10 mouse cellular contexts compared by ENCODE assay signal in the genomic region with DNA sequence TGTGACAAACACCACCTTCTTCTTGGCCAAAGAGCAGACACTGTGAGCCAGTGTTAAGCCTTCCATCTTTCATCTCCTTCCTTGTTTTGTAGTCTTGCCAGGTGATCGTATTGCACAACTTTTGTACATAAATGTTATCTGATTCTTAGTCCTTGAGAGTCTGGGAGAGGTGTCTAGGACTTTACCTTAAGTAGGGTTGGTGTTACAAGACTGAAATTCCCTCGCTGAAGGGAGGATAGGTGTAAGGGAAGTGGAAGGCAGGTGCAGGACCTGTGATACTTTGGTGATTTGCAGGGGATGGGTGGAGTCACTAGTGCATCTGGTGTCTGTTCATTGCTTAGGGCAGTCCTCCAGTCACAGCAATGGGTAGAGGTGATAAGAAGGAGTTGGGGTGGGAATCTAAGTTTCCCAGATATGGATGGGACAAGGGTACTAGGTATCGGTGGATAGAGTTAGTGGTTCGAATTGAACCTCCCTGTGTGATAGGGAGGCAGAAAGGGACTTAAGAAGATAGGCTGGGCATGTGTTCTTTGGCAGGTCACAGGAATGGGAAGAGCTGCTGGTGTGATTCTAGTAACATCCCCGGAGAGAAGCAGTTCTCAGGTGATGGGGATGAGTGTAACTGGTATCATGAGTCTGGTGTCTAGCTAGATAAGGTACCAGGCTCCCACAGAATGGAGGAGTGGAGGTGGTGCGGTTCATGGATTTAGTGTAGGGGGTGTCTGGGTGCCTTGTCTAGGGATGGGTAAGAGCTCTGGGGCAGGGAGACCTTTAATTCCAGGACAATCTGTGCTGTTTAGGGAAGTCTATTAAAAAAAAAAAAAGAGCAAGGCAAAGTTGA. TPM values are rescaled to one million over a fixed set of nuclear protein-coding genes. Genes with fewer than 3 reads are reported as not detected.
DNase-seq lines count a peak whose midpoint lies in the region; ATAC-seq and TF ChIP-seq lines count a peak whose summit lies in the region.
"Had no signal": no experiment of that assay in that cellular context is flagged by ENCODE, and none has a peak within 500 bp of the region (broad histone marks: within the 10 kb centered on the region; RNA-seq: fewer than 3 reads in every experiment).

No protein-coding gene starts in this region.

- H3K36me3 ChIP-seq in forebrain, embryonic 15.5 days = no peaks in the 10 kb centered on the region
- no peaks in the 10 kb centered on the region for H3K36me3 ChIP-seq in forebrain, embryonic 11.5 days (ENCODE audit: control insufficient read depth, insufficient read depth, low read length)
- no peaks in the 10 kb centered on the region for H3K36me3 ChIP-seq in midbrain, embryonic 11.5 days (ENCODE audit: control insufficient read depth, insufficient read depth, low read length)
- H3K36me3 ChIP-seq in midbrain, embryonic 10.5 days = no peaks in the 10 kb centered on the region
- H3K36me3 ChIP-seq in liver, adult 2 months (ENCODE audit: control insufficient read depth, insufficient read depth, low read length) = no peaks in the 10 kb centered on the region
- H3K36me3 ChIP-seq in stomach, embryonic 14.5 days (ENCODE audit: control insufficient read depth, insufficient read depth, low read length) = no peaks in the 10 kb centered on the region
- H3K36me3 ChIP-seq in heart, embryonic 10.5 days = no peaks in the 10 kb centered on the region

- H3K27ac ChIP-seq in forebrain, embryonic 15.5 days (replicated peaks) = no peak overlapping the region
- H3K27ac ChIP-seq in forebrain, embryonic 11.5 days (ENCODE audit: low read depth, low read length) = no peak overlapping the region
- no peak overlapping the region for H3K27ac ChIP-seq in midbrain, embryonic 11.5 days (ENCODE audit: low read depth, low read length)
- no peak overlapping the region for H3K27ac ChIP-seq in midbrain, embryonic 10.5 days (replicated peaks)
- H3K27ac ChIP-seq in liver, adult 2 months (replicated peaks; ENCODE audit: insufficient read depth, low read depth, low read length) = no peak overlapping the region
- no peak overlapping the region for H3K27ac ChIP-seq in stomach, embryonic 14.5 days (ENCODE audit: low read length)
- H3K27ac ChIP-seq in heart, embryonic 10.5 days = no peak overlapping the region

- 81% methylated on average over 6 of the region's 6 CpGs for WGBS in forebrain, embryonic 15.5 days
- WGBS in forebrain, embryonic 11.5 days = 79% methylated on average over 6 of the region's 6 CpGs
- WGBS in midbrain, embryonic 11.5 days = 82% methylated on average over 6 of the region's 6 CpGs
- 87% methylated on average over 6 of the region's 6 CpGs for WGBS in midbrain, embryonic 10.5 days
- 78% methylated on average over 6 of the region's 6 CpGs for WGBS in liver, adult 2 months
- WGBS in stomach, embryonic 14.5 days = 78% methylated on average over 6 of the region's 6 CpGs
- WGBS in heart, embryonic 10.5 days = 73% methylated on average over 6 of the region's 6 CpGs

- no peak overlapping the region for H3K4me3 ChIP-seq in forebrain, embryonic 15.5 days
- H3K4me3 ChIP-seq in forebrain, embryonic 11.5 days (ENCODE audit: low read depth, low read length) = no peak overlapping the region
- no peak overlapping the region for H3K4me3 ChIP-seq in midbrain, embryonic 11.5 days (ENCODE audit: low read depth, low read length)
- H3K4me3 ChIP-seq in midbrain, embryonic 10.5 days = no peak overlapping the region
- no peak overlapping the region for H3K4me3 ChIP-seq in liver, adult 2 months (ENCODE audit: insufficient read depth, low read depth, low read length)
- no peak overlapping the region for H3K4me3 ChIP-seq in stomach, embryonic 14.5 days (ENCODE audit: low read depth, low read length)
- no peak overlapping the region for H3K4me3 ChIP-seq in heart, embryonic 10.5 days

- no peak for DNase-seq in forebrain, embryonic 11.5 days (ENCODE audit: low spot score)
- DNase-seq in midbrain, embryonic 11.5 days (ENCODE audit: low spot score, missing footprints) = no peak
- no peak for DNase-seq in midbrain, embryonic 10.5 days (ENCODE audit: low spot score)
- peak; percentile 44 for DNase-seq in liver, adult 2 months (ENCODE audit: extremely low read depth, low read depth, low spot score)
- no peak for DNase-seq in right cerebral cortex, postnatal 36 days (ENCODE audit: low spot score in 2 of 2)
- no peak for DNase-seq in heart, embryonic 10.5 days (ENCODE audit: low spot score)
- DNase-seq: heart, postnatal 36 days; thymus, postnatal 4 days had no signal

- no peaks in the 10 kb centered on the region for H3K27me3 ChIP-seq in forebrain, embryonic 15.5 days
- no peaks in the 10 kb centered on the region for H3K27me3 ChIP-seq in forebrain, embryonic 11.5 days (ENCODE audit: control insufficient read depth, insufficient read depth, low read length)
- no peaks in the 10 kb centered on the region for H3K27me3 ChIP-seq in midbrain, embryonic 11.5 days (ENCODE audit: control insufficient read depth, insufficient read depth, low read length)
- H3K27me3 ChIP-seq in midbrain, embryonic 10.5 days (ENCODE audit: low read depth, poor library complexity, severe bottlenecking) = no peaks in the 10 kb centered on the region
- no peaks in the 10 kb centered on the region for H3K27me3 ChIP-seq in liver, adult 2 months (ENCODE audit: control insufficient read depth, insufficient read depth, low read length)
- H3K27me3 ChIP-seq in stomach, embryonic 14.5 days (ENCODE audit: control insufficient read depth, insufficient read depth, low read length) = no peaks in the 10 kb centered on the region
- H3K27me3 ChIP-seq in heart, embryonic 10.5 days (ENCODE audit: insufficient read depth, poor library complexity, severe bottlenecking) = no peaks in the 10 kb centered on the region

- H3K79me2 ChIP-seq in liver, adult 2 months (ENCODE audit: control insufficient read depth, insufficient read depth, low read length) = no peaks in the 10 kb centered on the region

- ATAC-seq in forebrain, embryonic 15.5 days (replicated peaks) = peak; percentile 32; the same call in 1 of the 2 replicates
- ATAC-seq in forebrain, embryonic 11.5 days (replicated peaks; ENCODE audit: low FRiP score) = no peak
- ATAC-seq in midbrain, embryonic 11.5 days (ENCODE audit: low FRiP score) = peak; percentile 36; the same call in 1 of the 2 replicates
- 0 out of 2 replicates have a peak, but pooled peaks have one; percentile 5 for ATAC-seq in stomach, embryonic 14.5 days (ENCODE audit: insufficient number of reproducible peaks, insufficient read depth, low FRiP score, low read depth)

- H3K9ac ChIP-seq in forebrain, embryonic 15.5 days (replicated peaks) = no peak overlapping the region
- no peak overlapping the region for H3K9ac ChIP-seq in forebrain, embryonic 11.5 days (ENCODE audit: low read length)
- H3K9ac ChIP-seq in midbrain, embryonic 11.5 days (ENCODE audit: low read length) = no peak overlapping the region
- no peak overlapping the region for H3K9ac ChIP-seq in liver, adult 2 months (ENCODE audit: low read depth, low read length)
- H3K9ac ChIP-seq in stomach, embryonic 14.5 days (replicated peaks; ENCODE audit: low read depth, low read length) = no peak overlapping the region

- TF ChIP-seq CTCF in liver, adult 2 months (IDR thresholded peaks at IDR 0.05; ENCODE audit: low read depth, low read length) = no peak

- no peaks in the 10 kb centered on the region for H3K4me1 ChIP-seq in forebrain, embryonic 15.5 days
- no peaks in the 10 kb centered on the region for H3K4me1 ChIP-seq in forebrain, embryonic 11.5 days (replicated peaks; ENCODE audit: control insufficient read depth, insufficient read depth, low read length)
- H3K4me1 ChIP-seq in midbrain, embryonic 11.5 days (ENCODE audit: control insufficient read depth, insufficient read depth, low read length) = no peaks in the 10 kb centered on the region
- no peaks in the 10 kb centered on the region for H3K4me1 ChIP-seq in midbrain, embryonic 10.5 days
- no peaks in the 10 kb centered on the region; the same call in 1 of the 2 replicates for H3K4me1 ChIP-seq in liver, adult 2 months (ENCODE audit: control insufficient read depth, insufficient read depth, low read length)
- no peaks in the 10 kb centered on the region for H3K4me1 ChIP-seq in stomach, embryonic 14.5 days (ENCODE audit: control insufficient read depth, insufficient read depth, low read length)
- no peaks in the 10 kb centered on the region for H3K4me1 ChIP-seq in heart, embryonic 10.5 days

- TF ChIP-seq POLR2A in liver, adult 2 months (IDR thresholded peaks at IDR 0.05; ENCODE audit: extremely low read depth, insufficient read depth, low read length) = no peak

- H3K9me3 ChIP-seq in forebrain, embryonic 15.5 days = peaks cover 6% of the 10 kb centered on the region
- H3K9me3 ChIP-seq in forebrain, embryonic 11.5 days (ENCODE audit: control insufficient read depth, low read length) = peaks cover 6% of the 10 kb centered on the region; the same call in 1 of the 2 replicates
- H3K9me3 ChIP-seq in midbrain, embryonic 11.5 days (ENCODE audit: control insufficient read depth, low read length) = peaks cover 2% of the 10 kb centered on the region; the same call in 1 of the 2 replicates
- peaks cover 6% of the 10 kb centered on the region for H3K9me3 ChIP-seq in midbrain, embryonic 10.5 days (replicated peaks)
- H3K9me3 ChIP-seq in stomach, embryonic 14.5 days (ENCODE audit: control insufficient read depth, low read depth, low read length) = peaks cover 7% of the 10 kb centered on the region; the same call in 1 of the 2 replicates
- H3K9me3 ChIP-seq in heart, embryonic 10.5 days = peaks cover 3% of the 10 kb centered on the region

- H3K4me2 ChIP-seq in forebrain, embryonic 15.5 days (replicated peaks) = no peak overlapping the region
- no peak overlapping the region for H3K4me2 ChIP-seq in forebrain, embryonic 11.5 days (ENCODE audit: low read depth, low read length, severe bottlenecking)
- H3K4me2 ChIP-seq in midbrain, embryonic 11.5 days = no peak overlapping the region
- H3K4me2 ChIP-seq in stomach, embryonic 14.5 days (replicated peaks; ENCODE audit: low read depth, low read length) = no peak overlapping the region

RNA-seq across cellular contexts. Expression of gene Abcg2, which starts 25.8 kb away (rescaled TPM):
- 30.4 and 31.1 TPM in 2 replicates for polyA plus RNA-seq in forebrain, embryonic 15.5 days (2015; fragmentation: Nextera tagmentation; extraction: Ambion mirVana)
- 44.1 and 49.7 TPM in 2 replicates for polyA plus RNA-seq in forebrain, embryonic 11.5 days (2014; fragmentation: Nextera tagmentation; extraction: Ambion mirVana)
- polyA plus RNA-seq in midbrain, embryonic 11.5 days (2014; fragmentation: Nextera tagmentation; extraction: Ambion mirVana) = 45.9 and 53.4 TPM in 2 replicates
- polyA plus RNA-seq in midbrain, embryonic 10.5 days (2016; fragmentation: Nextera tagmentation; extraction: Ambion mirVana) = 52.1 and 54.0 TPM in 2 replicates
- total RNA-seq in liver, adult 2 months (2014; rRNA removed) = 42.9 and 74.3 TPM in 2 replicates
- 14.3 and 14.4 TPM in 2 replicates for polyA plus RNA-seq in liver, adult 2 months (2012; rRNA removed)
- polyA plus RNA-seq in stomach, embryonic 14.5 days (2014; fragmentation: Nextera tagmentation; extraction: Ambion mirVana) = 52.2 and 53.0 TPM in 2 replicates
- 75.9 and 90.6 TPM in 2 replicates for polyA plus RNA-seq in heart, embryonic 10.5 days (2016; fragmentation: Nextera tagmentation; extraction: Ambion mirVana)
